Mouse (Mus musculus) effector memory CD4-positive, alpha-beta T cell, adult 5 months (primary cell): ENCODE data around the gene Zkscan5. TPM values are rescaled to one million over a fixed set of nuclear protein-coding genes. Genes with fewer than 3 reads are reported as not detected.

Experiments
- polyA plus RNA-seq: library from polyadenylated mRNA; unstranded; fragments of 100-300 nt; shearing (Covaris generic); gene quantifications from one replicate; pipeline ENCODE4 v1.2.1, GENCODE M21; 2017

Zkscan5 gene
- 3.8 TPM for polyA plus RNA-seq

DNA sequence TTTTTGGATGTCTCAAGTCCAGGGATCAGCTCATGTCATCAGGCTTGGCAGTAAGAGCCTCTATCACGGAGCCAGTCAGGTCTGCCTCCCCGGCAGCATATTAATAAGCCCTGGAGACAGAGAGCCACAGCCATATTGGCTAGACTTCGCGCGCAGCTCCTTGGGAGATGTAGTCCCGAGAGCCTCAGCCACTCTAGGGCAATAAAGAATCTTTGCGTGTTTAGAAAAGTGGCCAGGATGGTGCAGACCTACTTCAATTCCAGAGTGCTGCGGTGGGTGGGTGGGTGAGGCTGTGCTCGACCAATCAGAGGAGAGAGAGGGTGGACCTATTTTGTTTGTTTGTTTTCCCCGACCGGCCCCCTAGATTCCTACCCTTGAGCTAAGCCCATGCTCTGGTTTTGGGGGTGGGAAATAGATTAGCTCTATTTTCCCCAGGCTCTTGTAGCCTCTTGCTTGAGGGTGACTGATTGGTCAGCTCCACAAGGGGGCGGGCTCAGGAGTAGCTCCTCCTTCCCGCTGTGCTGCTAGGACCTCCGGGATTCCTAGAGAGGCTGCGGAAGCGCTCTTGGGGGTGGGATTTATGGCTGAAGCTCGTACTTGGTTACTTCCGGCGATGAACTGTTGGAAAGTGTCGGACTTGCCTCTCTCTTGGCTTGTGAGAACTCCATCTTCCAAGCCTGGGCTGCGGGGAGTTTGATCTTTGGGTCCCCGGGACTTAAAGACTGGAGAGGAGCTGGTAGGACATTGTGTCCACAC is at the start of gene Zkscan5:
Gene Zkscan5, plus strand, starts transcription at position 627 of the 756 bp plus-strand sequence.

GRCm38 (mm10) chr5:145166536-145167305 is 37.6 kb upstream of the Zkscan5 start, which contains the start of the genes Ptcd1 and Cpsf4:
Gene Ptcd1 (minus strand): TSS chr5:145167108.
Gene Cpsf4 (plus strand): TSS chr5:145167213.

DNA sequence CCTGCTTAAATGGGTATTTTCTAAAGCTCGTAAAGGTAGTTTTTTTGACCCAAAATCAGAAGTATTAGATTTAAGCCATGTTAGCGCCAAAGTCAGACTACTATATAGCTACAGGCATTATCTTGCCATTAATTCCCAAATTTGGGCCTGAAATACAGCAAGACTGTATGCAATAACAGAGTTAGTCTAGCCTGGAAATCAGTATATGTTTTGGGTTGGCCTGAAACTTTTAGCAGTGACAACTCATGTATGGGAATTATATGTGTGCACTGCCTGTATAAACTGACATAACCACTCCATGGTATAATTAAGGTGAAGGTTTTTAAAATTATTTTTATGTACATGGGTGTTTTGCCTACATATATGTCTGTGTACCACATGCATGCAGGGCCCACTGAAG is 12.4 kb upstream of the Zkscan5 start, which contains the start of gene Atp5j2:
Gene Atp5j2, minus strand, starts transcription at position 101 of the 400 bp plus-strand sequence.

DNA sequence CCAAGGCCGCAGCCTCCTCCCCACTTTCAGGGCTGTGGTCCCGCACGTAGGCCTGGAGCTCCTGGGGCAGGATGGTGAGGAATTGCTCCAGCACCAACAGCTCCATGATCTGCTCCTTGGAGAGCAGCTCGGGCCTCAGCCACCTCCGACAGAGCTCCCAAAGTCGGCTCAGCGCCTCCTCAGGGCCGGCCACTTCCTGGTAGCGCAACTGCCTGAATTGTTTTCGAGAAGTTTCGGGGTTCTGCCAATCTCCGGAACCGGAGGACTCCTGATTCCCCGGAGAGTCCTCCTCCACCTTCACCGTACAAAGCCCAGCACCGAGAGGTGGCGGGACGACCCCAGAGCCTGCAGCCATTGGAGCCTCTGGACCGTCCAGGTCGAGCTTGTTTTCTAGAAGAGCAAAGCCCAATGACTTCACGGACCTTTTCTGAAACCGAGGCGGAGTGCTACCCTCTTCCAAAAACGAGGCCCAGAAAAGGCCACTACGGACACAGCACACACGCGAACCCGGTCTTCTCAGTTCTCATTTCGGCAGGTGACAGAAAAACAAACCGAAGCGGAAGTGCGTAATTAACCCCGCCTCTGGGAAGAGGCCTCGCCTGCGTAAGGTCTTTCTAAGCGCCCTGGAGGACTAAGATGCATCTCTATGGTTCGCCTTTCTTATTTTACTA is 2.9 kb upstream of the Zkscan5 start, which contains the start of gene Zkscan14:
Gene Zkscan14, minus strand, starts transcription at position 548 of the 671 bp plus-strand sequence.

GRCm38 (mm10) chr5:145231367-145231871 is 27.1 kb downstream of the Zkscan5 start, which contains the start of gene Zfp655:
Gene Zfp655 (plus strand): TSS chr5:145231715.

Other genes with a start within 250 kb of the Zkscan5 start
- 37.6 TPM for gene Smurf1, start 238.7 kb upstream of the Zkscan5 start, polyA plus RNA-seq
- gene Gm4871, start 171.8 kb upstream of the Zkscan5 start, polyA plus RNA-seq, result not detected
- gene 1700018F24Rik, start 161.6 kb upstream of the Zkscan5 start, polyA plus RNA-seq, result not detected
- 71.9 TPM for gene Arpc1a, start 120.7 kb upstream of the Zkscan5 start, polyA plus RNA-seq
- gene Kpna7, start 120.5 kb upstream of the Zkscan5 start, polyA plus RNA-seq, result not detected
- 1,118 TPM for gene Arpc1b, start 90.3 kb upstream of the Zkscan5 start, polyA plus RNA-seq
- gene Pdap1, start 64.3 kb upstream of the Zkscan5 start, polyA plus RNA-seq, result 36.0 TPM
- gene Bud31, start 64.2 kb upstream of the Zkscan5 start, polyA plus RNA-seq, result 215 TPM
- gene Ptcd1, start 37.5 kb upstream of the Zkscan5 start, polyA plus RNA-seq, result 13.6 TPM
- 29.3 TPM for gene Cpsf4, start 37.3 kb upstream of the Zkscan5 start, polyA plus RNA-seq
- gene Atp5j2, start 12.5 kb upstream of the Zkscan5 start, polyA plus RNA-seq, result 234 TPM
- gene Zkscan14, start 2.7 kb upstream of the Zkscan5 start, polyA plus RNA-seq, result 36.1 TPM
- gene Zfp655, start 27.2 kb downstream of the Zkscan5 start, polyA plus RNA-seq, result 75.0 TPM
- 1.3 TPM for gene Zscan25, start 75.9 kb downstream of the Zkscan5 start, polyA plus RNA-seq
- gene Cyp3a57, start 140.7 kb downstream of the Zkscan5 start, polyA plus RNA-seq, result not detected